ENCODE assay signal across 20 mouse cellular contexts in genomic region chr10:78630194-78630593, GRCm38 (mm10). TPM values are rescaled to one million over a fixed set of nuclear protein-coding genes. Genes with fewer than 3 reads are reported as not detected.
DNase-seq lines count a peak whose midpoint lies in the region; TF ChIP-seq lines count a peak whose summit lies in the region.
"Had no signal": no experiment of that assay in that cellular context is flagged by ENCODE, and none has a peak within 500 bp of the region (broad histone marks: within the 10 kb centered on the region; RNA-seq: fewer than 3 reads in every experiment).

No protein-coding gene starts in this region.

- DNase-seq in frontal cortex, postnatal 10 days (ENCODE audit: low spot score in 2 of 2), result peak; percentile 9 to 10
- DNase-seq in frontal cortex, postnatal 14 days (ENCODE audit: low spot score in 2 of 2), result no peak
- peak; percentile 30 for DNase-seq in NIH3T3 (ENCODE audit: low read depth)
- DNase-seq in cerebellum, adult 2 months, result peak; percentile 58 to 69
- peak; percentile 38 to 73 for DNase-seq in layer of hippocampus, adult 18-20 months (ENCODE audit: low spot score in 2 of 2)
- no peak for DNase-seq in gastrocnemius, postnatal 36 days
- no peak for DNase-seq in liver
- no peak for DNase-seq in gastrocnemius, adult 18-20 months (ENCODE audit: low spot score)
- DNase-seq: B cell, adult 2 months; kidney, adult 9 months; lung, adult 2 months; thymus, postnatal 25 days had no signal

- no peak overlapping the region for H3K4me3 ChIP-seq in cerebellum, adult 2 months (replicated peaks; ENCODE audit: insufficient read depth, low read depth, low read length)
- H3K4me3 ChIP-seq: heart, embryonic 12.5 days; neural tube, embryonic 15.5 days had no signal

- no peak for TF ChIP-seq POLR2A in cerebellum, adult 2 months (IDR thresholded peaks at IDR 0.05; ENCODE audit: borderline replicate concordance, insufficient read depth, low read length)

- H3K27ac ChIP-seq in cerebellum, adult 2 months (ENCODE audit: insufficient read depth, low read length), result no peak overlapping the region
- H3K27ac ChIP-seq: hindbrain, embryonic 14.5 days; neural tube, embryonic 15.5 days had no signal

- H3K4me1 ChIP-seq in cerebellum, adult 2 months (ENCODE audit: control insufficient read depth, insufficient read depth, low read length), result peaks cover 8% of the 10 kb centered on the region
- H3K4me1 ChIP-seq: heart, embryonic 12.5 days had no signal

- no peaks in the 10 kb centered on the region for H3K27me3 ChIP-seq in cerebellum, adult 2 months (ENCODE audit: control insufficient read depth, insufficient read depth, low read length)
- H3K27me3 ChIP-seq: heart, embryonic 12.5 days; neural tube, embryonic 15.5 days had no signal

- intact Hi-C loops in gastrocnemius, postnatal 36 days (cut with DNase I), result no loop called here

- 18% methylated on average over 4 of the region's 4 CpGs for WGBS in cerebellum, adult 2 months

- no peak for TF ChIP-seq CTCF in cerebellum, adult 2 months (IDR thresholded peaks at IDR 0.05; ENCODE audit: borderline replicate concordance, insufficient read depth, low read depth, low read length)

RNA-seq across cellular contexts. Expression of gene Olfr1357, which starts 12.3 kb away (rescaled TPM):
- polyA plus RNA-seq in cerebellum, adult 2 months (2012; rRNA removed), result not detected in 2 replicates
- not detected for total RNA-seq in layer of hippocampus, adult 18-20 months (2021)
- total RNA-seq in gastrocnemius, postnatal 36 days (2021), result not detected
- not detected for total RNA-seq in gastrocnemius, adult 18-20 months (2021)
- total RNA-seq: ES-E14; gastrocnemius, adult 8-10 months; megakaryocyte progenitor cell, adult 5-6 weeks had no signal
- polyA plus RNA-seq: heart, embryonic 12.5 days; hindbrain, embryonic 14.5 days; limb, embryonic 11.5 days; lung, adult 2 months; neural tube, embryonic 15.5 days; stomach, embryonic 14.5 days had no signal

RNA-seq across cellular contexts. Expression of gene Syde1, which starts 38.4 kb away (rescaled TPM):
- 17.6 and 19.8 TPM in 2 replicates for polyA plus RNA-seq in cerebellum, adult 2 months (2012; rRNA removed)
- 1 to 10 TPM; 6.8 to 8.2 TPM for total RNA-seq in layer of hippocampus, adult 18-20 months (2021)
- 1 to 10 TPM; 3.4 to 3.5 TPM for total RNA-seq in gastrocnemius, postnatal 36 days (2021)
- 1 to 10 TPM; 3.3 to 4.0 TPM for total RNA-seq in gastrocnemius, adult 18-20 months (2021)

RNA-seq across cellular contexts. Expression of gene Ilvbl, which starts 56.0 kb away (rescaled TPM):
- 86.6 and 95.0 TPM in 2 replicates for polyA plus RNA-seq in cerebellum, adult 2 months (2012; rRNA removed)
- 10 to 100 TPM; 27.3 to 33.4 TPM for total RNA-seq in layer of hippocampus, adult 18-20 months (2021)
- total RNA-seq in gastrocnemius, postnatal 36 days (2021), result 10 to 100 TPM; 15.8 to 19.6 TPM
- 10 to 100 TPM in 1 of 2 experiments, 1 to 10 TPM in 1; 7.9 to 14.8 TPM for total RNA-seq in gastrocnemius, adult 18-20 months (2021)

Comparison
In these comparisons a context has a peak if more than half of its experiments do, and no peak if none do; other contexts are left out.
1. DNase-seq: peak in frontal cortex, postnatal 10 days (2 of 2), NIH3T3 (single experiment), cerebellum, adult 2 months (2 of 2) and layer of hippocampus, adult 18-20 months (2 of 2); none in frontal cortex, postnatal 14 days (0 of 2), gastrocnemius, postnatal 36 days (0 of 2), liver (single experiment) and gastrocnemius, adult 18-20 months (single experiment).